Mouse (Mus musculus) B cell, adult 67 days (primary cell): ENCODE measurements around the gene Nxt1. TPM values are rescaled to one million over a fixed set of nuclear protein-coding genes. Genes with fewer than 3 reads are reported as not detected.

Source experiments
- total RNA-seq, 2 experiments: library from RNA; stranded (reverse); gene quantifications; 4 replicates each; pipeline ENCODE4 v1.2.4; 2023

Gene Nxt1
- total RNA-seq: 10 to 100 TPM; 17.8 to 21.2 TPM

GRCm38 (mm10) chr2:148672199-148673096 lies at the start of gene Nxt1:
Gene Nxt1 (plus strand): TSS chr2:148672601.

GRCm38 (mm10) chr2:148680775-148681291 lies 8.4 kb downstream of the Nxt1 start, which contains the start of gene Gzf1:
Gene Gzf1 (plus strand): TSS chr2:148681023.

Other genes with a start within 250 kb of the Nxt1 start
- gene Cd93, start 229.0 kb upstream of the Nxt1 start, total RNA-seq: 1 to 10 TPM; 7.7 to 9.1 TPM
- 10 to 100 TPM; 10.6 to 12.8 TPM for gene Gzf1, start 8.4 kb downstream of the Nxt1 start, total RNA-seq
- gene Napb, start 59.9 kb downstream of the Nxt1 start, total RNA-seq: under 1 TPM; 0.65 to 0.96 TPM
- gene Cstl1, start 77.8 kb downstream of the Nxt1 start, total RNA-seq: not detected
- not detected for gene Cst11, start 98.9 kb downstream of the Nxt1 start, total RNA-seq
- gene 8030411F24Rik, start 109.4 kb downstream of the Nxt1 start, total RNA-seq: not detected
- gene Cst12, start 116.8 kb downstream of the Nxt1 start, total RNA-seq: not detected
- gene Cst8, start 126.2 kb downstream of the Nxt1 start, total RNA-seq: not detected
- gene Cst13, start 147.5 kb downstream of the Nxt1 start, total RNA-seq: not detected
- not detected for gene Cst9, start 162.5 kb downstream of the Nxt1 start, total RNA-seq
- not detected for gene 9230104L09Rik, start 192.4 kb downstream of the Nxt1 start, total RNA-seq
- gene Cst3, start 203.1 kb downstream of the Nxt1 start, total RNA-seq: 100 to 1,000 TPM; 173 to 181 TPM